Mouse (Mus musculus) hindbrain, embryonic 13.5 days (tissue): Measurements from ENCODE around the gene Carmil1. TPM values are rescaled to one million over a fixed set of nuclear protein-coding genes. Genes with fewer than 3 reads are reported as not detected.

Source experiments
- ATAC-seq: fragments of 200-750 bp; cut with Nextera tagmentation; 2 replicates; pipeline ENCODE4 v1.8.0; 2017; ENCODE audit warnings: moderate TSS enrichment; ENCODE audit not compliant: low FRiP score
- H3K27ac ChIP-seq: fragments of 300-500 bp; sonication (generic); 2 replicates; pipeline ENCODE4 v1.5.1; 2015; ENCODE audit warnings: inconsistent platforms, mild to moderate bottlenecking, moderate library complexity
- H3K27me3 ChIP-seq: fragments of 300-500 bp; sonication (generic); 2 replicates; pipeline ENCODE4 v1.6.1; 2015; ENCODE audit warnings: mild to moderate bottlenecking, inconsistent platforms
- H3K36me3 ChIP-seq: fragments of 300-500 bp; sonication (generic); 2 replicates; pipeline ENCODE4 v1.6.1; 2015; ENCODE audit warnings: mild to moderate bottlenecking, inconsistent platforms
- H3K4me1 ChIP-seq: fragments of 300-500 bp; sonication (generic); replicated peaks from 2 replicates; pipeline ENCODE4 v1.6.1; 2015; ENCODE audit warnings: inconsistent platforms
- H3K4me2 ChIP-seq: fragments of 300-500 bp; sonication (generic); 2 replicates; pipeline ENCODE4 v1.6.1; 2015; ENCODE audit warnings: inconsistent platforms, mild to moderate bottlenecking, moderate library complexity
- H3K4me3 ChIP-seq: fragments of 300-500 bp; sonication (generic); 2 replicates; pipeline ENCODE4 v1.5.1; 2015; ENCODE audit warnings: mild to moderate bottlenecking, inconsistent platforms
- H3K9ac ChIP-seq: fragments of 300-500 bp; sonication (generic); 2 replicates; pipeline ENCODE4 v1.6.1; 2015; ENCODE audit warnings: mild to moderate bottlenecking, inconsistent platforms
- H3K9me3 ChIP-seq: fragments of 300-500 bp; sonication (generic); 2 replicates; pipeline ENCODE4 v1.6.1; 2016; ENCODE audit warnings: inconsistent platforms
- WGBS: fragments of 180-500 bp; shearing (Covaris S2); methylation state at CpG from one replicate; pipeline ENCODE4 v1.1.7; 2015; 5-methylcytosine and 5-hydroxymethylcytosine counted together
- polyA plus RNA-seq: library from polyadenylated mRNA; unstranded; fragments of >200 nt; fragmentation: Nextera tagmentation; extraction: Ambion mirVana; gene quantifications from 2 replicates; pipeline ENCODE4 v1.2.1, GENCODE M21; 2015

The Carmil1 gene
- polyA plus RNA-seq, 1 experiment from 2014 or later: 28.7 TPM

DNA sequence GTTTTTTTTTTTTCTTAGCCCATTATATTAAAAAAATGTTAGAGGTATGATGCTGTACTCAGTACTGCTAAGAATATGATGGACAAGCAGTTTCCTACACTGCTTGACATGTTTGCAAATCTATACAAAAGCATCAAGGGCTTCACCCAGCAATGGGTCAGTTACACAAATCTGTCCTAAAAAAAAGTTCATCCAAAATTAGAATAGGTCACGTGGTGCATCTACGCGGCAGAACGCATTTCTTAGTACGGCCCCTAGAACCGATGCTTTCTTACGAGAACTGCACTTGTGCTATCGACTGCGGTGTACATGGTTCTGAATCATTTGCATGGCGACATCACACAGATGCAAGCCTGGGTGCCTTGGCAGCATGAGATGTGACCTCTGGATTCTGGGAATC, 208.0 kb downstream of the Carmil1 start:
- Histone ChIP-seq H3K9ac (no peak overlapping the region), H3K27me3 (no peaks in the 10 kb centered on the region), H3K9me3 (no peaks in the 10 kb centered on the region), H3K27ac (no peak overlapping the region), H3K4me1 (peaks cover 4% of the 10 kb centered on the region; the same call in 1 of the 2 replicates), H3K4me3 (no peak overlapping the region), H3K4me2 (no peak overlapping the region), H3K36me3 (0 out of 2 replicates have a peak, but pooled peaks cover 6% of the 10 kb centered on the region)
- WGBS: 93% methylated on average over 10 of the region's 10 CpGs
- no peak for ATAC-seq

DNA sequence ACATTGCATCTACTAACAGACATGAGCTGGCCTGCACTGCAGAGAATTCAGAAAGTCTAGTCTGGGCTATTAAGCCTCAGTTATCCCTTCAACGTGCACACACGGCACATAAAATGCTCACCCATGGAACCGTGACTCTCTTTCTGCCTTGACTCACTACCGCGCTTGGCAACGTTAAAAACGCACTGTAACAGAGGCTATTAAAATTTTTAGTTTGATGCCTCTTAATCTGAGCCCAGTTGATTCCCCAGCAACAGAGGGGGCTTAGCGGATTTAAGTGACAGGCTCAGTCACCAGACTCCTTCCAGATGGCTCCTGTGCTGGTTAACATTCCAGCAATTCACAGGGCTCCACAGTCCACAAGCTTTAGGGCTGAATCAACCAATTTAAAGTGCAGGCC, 213.0 kb downstream of the Carmil1 start:
- no peak overlapping the region for H3K4me3 ChIP-seq
- WGBS: 90% methylated on average over 8 of the region's 8 CpGs
- no peak overlapping the region for H3K9ac ChIP-seq
- H3K4me2 ChIP-seq: no peak overlapping the region
- no peaks in the 10 kb centered on the region for H3K9me3 ChIP-seq
- H3K27me3 ChIP-seq: no peaks in the 10 kb centered on the region
- peaks cover 4% of the 10 kb centered on the region; the same call in 1 of the 2 replicates for H3K4me1 ChIP-seq
- ATAC-seq: no peak
- peaks cover 6% of the 10 kb centered on the region; the same call in 1 of the 2 replicates for H3K36me3 ChIP-seq
- H3K27ac ChIP-seq: no peak overlapping the region

DNA sequence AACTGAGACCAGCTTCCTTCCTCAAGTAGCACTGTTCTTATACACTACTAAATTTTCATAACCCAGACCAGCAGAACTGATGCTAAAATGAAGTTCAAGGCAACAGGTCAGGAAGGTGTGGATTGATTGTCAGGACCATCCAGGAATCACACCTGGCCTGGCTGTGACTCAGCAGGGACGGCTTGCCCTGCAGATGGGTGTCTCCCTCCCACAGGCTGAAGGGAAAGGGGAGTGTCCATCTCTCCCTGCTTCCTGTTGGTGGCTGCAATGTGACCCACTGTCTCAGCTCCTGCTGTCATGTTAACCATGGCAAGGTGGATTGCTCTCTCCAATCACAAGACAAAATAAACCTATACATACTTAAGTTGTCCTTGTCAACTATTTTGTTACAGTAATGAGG, 215.1 kb downstream of the Carmil1 start:
- ATAC-seq: no peak
- H3K4me1 ChIP-seq: no peaks in the 10 kb centered on the region
- no peak overlapping the region for H3K4me2 ChIP-seq
- WGBS: 90% methylated on average over 1 of the region's 1 CpGs
- H3K9me3 ChIP-seq: no peaks in the 10 kb centered on the region
- H3K9ac ChIP-seq: no peak overlapping the region
- H3K36me3 ChIP-seq: peaks cover 6% of the 10 kb centered on the region; the same call in 1 of the 2 replicates
- no peaks in the 10 kb centered on the region for H3K27me3 ChIP-seq
- no peak overlapping the region for H3K27ac ChIP-seq
- H3K4me3 ChIP-seq: no peak overlapping the region

DNA sequence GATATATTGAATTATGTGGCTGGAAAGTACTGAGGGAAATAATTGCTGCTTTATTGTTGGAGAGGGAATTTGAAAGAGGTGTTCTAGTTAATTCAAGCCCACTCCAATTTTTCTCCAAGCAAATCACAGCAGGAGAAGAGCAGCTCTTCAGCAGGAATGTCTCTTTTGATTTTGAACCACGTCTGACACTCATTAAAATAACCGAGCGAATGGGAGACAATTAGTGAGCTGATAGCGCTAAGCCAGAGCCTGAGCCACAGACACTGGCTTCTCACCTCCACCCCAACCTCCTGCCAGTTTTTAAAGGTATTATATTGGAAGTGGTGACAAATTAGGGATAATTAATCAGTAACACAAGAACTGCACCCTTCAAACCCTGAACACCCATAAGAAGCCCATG, 217.8 kb downstream of the Carmil1 start:
- Histone ChIP-seq H3K4me1 (no peaks in the 10 kb centered on the region), H3K4me3 (no peak overlapping the region), H3K27ac (no peak overlapping the region), H3K9me3 (no peaks in the 10 kb centered on the region), H3K9ac (no peak overlapping the region), H3K27me3 (no peaks in the 10 kb centered on the region), H3K36me3 (peaks cover 3% of the 10 kb centered on the region; the same call in 1 of the 2 replicates), H3K4me2 (no peak overlapping the region)
- 45% methylated on average over 4 of the region's 4 CpGs for WGBS
- no peak for ATAC-seq

DNA sequence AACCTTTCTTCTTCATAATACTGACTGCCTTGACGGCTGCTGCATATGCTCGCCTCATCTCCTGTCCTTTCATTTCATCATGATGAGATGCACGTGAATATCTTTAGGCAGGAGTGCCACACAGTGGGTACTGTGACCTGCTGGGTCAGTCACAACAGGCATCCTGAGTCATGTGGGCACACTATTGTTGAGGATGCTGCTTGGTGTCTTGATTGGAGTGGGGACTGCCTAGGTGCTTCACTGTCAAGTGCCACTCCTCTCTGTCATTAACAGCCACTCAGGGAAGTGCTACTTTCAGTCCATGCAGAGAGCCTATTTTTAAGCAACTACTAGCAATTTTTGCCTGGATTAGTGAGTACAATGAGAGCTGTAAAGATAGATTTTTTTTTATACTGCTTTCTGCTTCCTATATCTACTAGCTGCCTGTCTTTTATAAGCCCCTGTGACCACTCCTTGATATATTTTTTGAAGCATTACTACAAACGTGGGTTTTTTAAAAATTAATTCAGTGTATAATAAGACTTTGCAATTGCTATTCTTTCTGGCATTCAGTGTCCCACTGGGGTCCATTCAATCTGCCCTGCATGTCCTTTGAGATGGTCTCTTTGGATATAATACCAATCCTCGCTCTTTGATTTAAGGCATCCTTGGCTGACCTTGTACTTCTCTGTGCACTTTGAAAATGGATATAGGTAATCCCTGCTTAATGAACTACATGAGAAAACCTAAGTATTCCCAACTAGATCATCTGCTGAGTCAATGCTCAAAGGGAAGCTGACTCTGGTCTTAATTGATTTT, 225.3 kb downstream of the Carmil1 start:
- Histone ChIP-seq H3K36me3 (no peaks in the 10 kb centered on the region), H3K27me3 (no peaks in the 10 kb centered on the region), H3K27ac (no peak overlapping the region), H3K4me3 (no peak overlapping the region), H3K9ac (no peak overlapping the region), H3K4me1 (peaks cover under 1% of the 10 kb centered on the region; the same call in 1 of the 2 replicates), H3K9me3 (no peaks in the 10 kb centered on the region), H3K4me2 (no peak overlapping the region)
- WGBS: 64% methylated on average over 5 of the region's 5 CpGs
- no peak for ATAC-seq

DNA sequence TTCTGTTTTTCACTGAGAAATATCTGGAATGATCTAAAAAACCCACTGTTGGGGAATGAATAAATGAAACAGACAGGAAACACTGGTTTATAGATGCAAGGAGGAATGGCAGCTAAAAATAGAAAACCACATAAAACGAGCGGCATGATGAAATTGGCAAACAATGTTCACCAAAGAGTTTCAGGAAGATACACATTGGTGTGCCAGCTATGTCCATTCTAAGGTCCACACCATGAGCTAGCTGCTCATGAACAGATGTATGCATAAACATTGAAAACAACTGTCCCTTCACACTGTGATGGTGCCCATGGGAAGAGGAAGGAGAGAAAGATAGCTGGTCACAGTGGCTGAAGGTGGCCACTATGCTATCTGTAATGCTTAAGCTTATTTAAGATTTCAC, 229.1 kb downstream of the Carmil1 start:
- H3K4me1 ChIP-seq: peaks cover 12% of the 10 kb centered on the region
- H3K27me3 ChIP-seq: no peaks in the 10 kb centered on the region
- ATAC-seq: no peak
- H3K4me3 ChIP-seq: no peak overlapping the region
- no peak overlapping the region for H3K27ac ChIP-seq
- H3K4me2 ChIP-seq: no peak overlapping the region
- H3K36me3 ChIP-seq: no peaks in the 10 kb centered on the region
- H3K9ac ChIP-seq: no peak overlapping the region
- H3K9me3 ChIP-seq: no peaks in the 10 kb centered on the region
- whole genome bisulfite sequencing: 90% methylated on average over 2 of the region's 2 CpGs

DNA sequence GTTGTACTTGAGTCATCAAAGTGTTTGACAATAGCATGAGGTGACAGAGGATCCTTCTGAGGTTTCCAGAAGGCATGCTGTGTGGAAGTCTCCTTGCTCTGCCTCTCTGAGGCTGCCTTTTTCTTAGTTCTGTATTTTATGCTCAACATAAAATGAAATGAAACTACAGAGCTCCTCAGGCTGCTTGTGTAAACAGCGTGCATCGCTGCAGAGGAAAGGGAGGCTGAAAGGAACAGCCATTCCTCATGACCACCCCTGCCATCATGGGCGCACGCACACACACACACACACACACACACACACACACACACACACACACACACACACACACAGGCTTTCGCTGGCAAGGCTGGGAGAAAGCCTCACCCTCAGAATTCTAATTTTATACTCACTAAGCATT, 230.3 kb downstream of the Carmil1 start:
- Histone ChIP-seq H3K27me3 (no peaks in the 10 kb centered on the region), H3K36me3 (no peaks in the 10 kb centered on the region), H3K9me3 (no peaks in the 10 kb centered on the region), H3K4me1 (peaks cover 12% of the 10 kb centered on the region), H3K4me3 (no peak overlapping the region), H3K4me2 (no peak overlapping the region), H3K9ac (no peak overlapping the region), H3K27ac (no peak overlapping the region)
- ATAC-seq: no peak
- WGBS: 80% methylated on average over 5 of the region's 5 CpGs

DNA sequence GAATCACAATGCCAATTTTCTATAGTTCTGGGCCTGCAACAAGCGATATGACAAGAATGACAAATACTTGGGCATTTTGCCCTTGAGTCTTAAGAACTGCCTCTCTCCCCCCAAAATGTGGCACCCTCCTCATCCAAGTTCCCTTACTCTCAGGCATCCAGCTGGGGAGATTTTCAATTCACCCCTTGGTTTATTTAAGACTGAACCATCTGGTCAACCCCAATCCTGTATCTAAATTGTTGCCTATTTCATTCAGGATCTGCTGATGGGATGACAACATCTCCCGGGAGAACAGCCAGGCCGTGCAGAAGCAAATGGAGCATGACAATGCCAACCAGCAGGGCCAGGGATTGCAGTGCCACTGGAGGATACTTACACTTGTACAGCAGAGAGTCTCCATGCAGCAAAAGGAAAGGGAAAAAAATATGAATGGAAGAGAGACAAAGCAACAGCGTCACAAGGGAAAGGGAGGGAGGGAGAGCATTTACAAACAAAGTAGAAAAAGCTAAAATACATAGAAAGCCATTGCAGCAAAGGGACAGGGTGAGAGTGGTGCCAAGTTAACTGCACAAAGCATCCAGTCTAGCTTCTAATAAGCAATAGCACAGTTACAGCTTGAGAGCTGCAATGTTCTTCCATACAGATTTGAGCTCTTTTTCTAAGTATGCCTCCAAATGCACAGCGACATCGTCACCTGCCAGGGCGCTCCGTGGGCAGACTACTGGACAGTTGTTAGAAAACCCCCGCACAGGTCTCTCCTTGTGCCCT, 231.1 kb downstream of the Carmil1 start:
- peak overlapping the region; percentile 70 for H3K27ac ChIP-seq
- no peaks in the 10 kb centered on the region for H3K36me3 ChIP-seq
- no peaks in the 10 kb centered on the region for H3K9me3 ChIP-seq
- H3K27me3 ChIP-seq: no peaks in the 10 kb centered on the region
- H3K4me2 ChIP-seq: no peak overlapping the region
- no peak overlapping the region for H3K4me3 ChIP-seq
- H3K9ac ChIP-seq: no peak overlapping the region
- peaks cover 12% of the 10 kb centered on the region for H3K4me1 ChIP-seq
- 69% methylated on average over 9 of the region's 9 CpGs for WGBS
- peak; percentile 72; the same call in 1 of the 2 replicates for ATAC-seq

DNA sequence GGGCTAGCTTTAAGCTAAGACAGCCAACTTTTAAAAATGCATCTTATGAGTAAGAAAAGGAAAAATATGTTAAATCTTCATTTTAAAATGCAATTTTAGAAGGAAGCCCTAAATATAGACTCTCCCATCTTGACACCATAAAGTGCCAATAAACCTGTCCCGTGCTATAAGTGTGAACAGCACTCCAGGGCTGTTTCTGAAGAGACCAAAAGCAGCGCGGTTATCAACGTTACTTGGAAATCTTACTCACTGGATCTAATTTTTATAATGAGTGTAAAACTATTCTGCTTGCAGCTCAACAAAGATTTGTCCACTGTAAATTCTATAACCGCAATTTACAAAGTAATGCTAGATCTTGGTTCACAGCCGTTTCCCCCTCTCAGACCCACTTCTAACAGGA, 232.0 kb downstream of the Carmil1 start:
- no peak for ATAC-seq
- Histone ChIP-seq H3K4me3 (no peak overlapping the region), H3K4me1 (peaks cover 12% of the 10 kb centered on the region), H3K36me3 (peaks cover 6% of the 10 kb centered on the region; the same call in 1 of the 2 replicates), H3K9ac (no peak overlapping the region), H3K4me2 (no peak overlapping the region), H3K27ac (no peak overlapping the region), H3K9me3 (no peaks in the 10 kb centered on the region), H3K27me3 (no peaks in the 10 kb centered on the region)
- 97% methylated on average over 6 of the region's 6 CpGs for WGBS

DNA sequence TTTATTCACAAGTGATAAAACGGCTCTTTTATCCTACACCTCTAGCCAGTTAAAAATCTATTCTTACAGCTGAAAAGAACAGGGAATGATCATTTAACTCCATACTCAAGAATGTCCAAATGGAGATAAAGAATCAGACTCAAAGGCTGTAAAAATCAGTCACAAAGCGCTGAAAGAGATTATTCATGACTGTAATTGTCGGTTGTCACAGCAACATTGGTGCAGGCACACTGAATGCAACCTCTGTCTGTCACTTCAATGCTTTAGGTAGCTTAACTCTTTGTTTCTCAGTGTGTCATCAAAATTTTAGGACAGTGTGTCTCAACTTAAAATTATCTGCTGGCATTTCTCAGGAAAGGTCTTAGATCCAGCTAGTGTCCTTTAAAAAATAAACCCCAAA, 235.3 kb downstream of the Carmil1 start:
- no peak for ATAC-seq
- H3K4me1 ChIP-seq: peaks cover 11% of the 10 kb centered on the region

DNA sequence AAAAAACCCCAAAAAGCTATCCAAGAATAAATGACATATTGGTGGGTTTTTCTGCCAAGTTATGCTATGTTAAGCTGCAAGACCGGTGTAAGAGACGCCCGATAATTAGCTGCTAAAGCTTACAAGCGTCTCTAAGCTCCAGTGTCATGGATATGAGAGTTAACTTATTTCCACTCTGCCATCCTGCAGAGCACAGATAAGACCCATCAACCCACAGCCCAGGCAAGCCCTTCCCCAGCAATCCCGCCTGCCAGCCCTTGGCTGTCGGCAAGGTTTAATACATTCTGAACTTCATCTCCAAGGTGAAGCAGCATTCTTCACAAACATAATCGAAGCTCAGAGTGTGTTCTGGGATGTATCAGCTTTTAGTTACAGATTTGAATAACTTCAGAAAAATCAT, 240.4 kb downstream of the Carmil1 start:
- H3K4me2 ChIP-seq: no peak overlapping the region
- no peaks in the 10 kb centered on the region for H3K9me3 ChIP-seq
- H3K27me3 ChIP-seq: no peaks in the 10 kb centered on the region
- no peaks in the 10 kb centered on the region; the same call in 1 of the 2 replicates for H3K4me1 ChIP-seq
- WGBS: 87% methylated on average over 7 of the region's 7 CpGs
- no peak for ATAC-seq
- no peak overlapping the region for H3K27ac ChIP-seq
- H3K9ac ChIP-seq: no peak overlapping the region
- peaks cover 25% of the 10 kb centered on the region for H3K36me3 ChIP-seq
- H3K4me3 ChIP-seq: no peak overlapping the region

More for the DNA sequence above, 235.3 kb downstream of the Carmil1 start:
- WGBS: 41% methylated on average over 3 of the region's 3 CpGs
- Histone ChIP-seq H3K9ac (no peak overlapping the region), H3K27me3 (no peaks in the 10 kb centered on the region), H3K36me3 (peaks cover 15% of the 10 kb centered on the region), H3K4me3 (no peak overlapping the region), H3K9me3 (no peaks in the 10 kb centered on the region), H3K4me2 (no peak overlapping the region), H3K27ac (no peak overlapping the region)

DNA sequence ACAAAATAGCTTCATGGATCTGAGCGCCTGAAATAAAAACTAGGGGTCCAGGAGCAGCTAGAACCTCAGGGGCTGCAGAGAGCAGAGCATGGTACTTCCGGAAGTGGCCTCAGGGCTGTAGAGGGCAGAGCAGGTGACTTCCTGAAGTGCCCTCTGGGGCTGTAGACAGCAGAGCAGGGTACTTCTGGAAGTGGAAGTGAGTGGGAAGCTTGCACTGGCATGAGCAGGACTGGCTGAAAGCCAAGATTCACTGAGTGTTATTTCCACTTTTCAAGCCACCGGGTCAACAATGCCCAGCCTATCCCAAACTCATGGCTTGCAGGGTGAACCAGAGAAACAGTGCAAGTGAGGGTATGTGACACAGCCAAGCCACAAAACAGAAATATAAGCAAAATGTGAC, 243.1 kb downstream of the Carmil1 start:
- no peak overlapping the region for H3K4me3 ChIP-seq
- 78% methylated on average over 3 of the region's 3 CpGs for WGBS
- ATAC-seq: no peak
- H3K27me3 ChIP-seq: no peaks in the 10 kb centered on the region
- H3K9me3 ChIP-seq: no peaks in the 10 kb centered on the region
- no peak overlapping the region for H3K27ac ChIP-seq
- H3K4me1 ChIP-seq: no peaks in the 10 kb centered on the region
- peaks cover 11% of the 10 kb centered on the region for H3K36me3 ChIP-seq
- H3K9ac ChIP-seq: no peak overlapping the region
- H3K4me2 ChIP-seq: no peak overlapping the region
